Mouse (Mus musculus): ENCODE results near the gene Cib1. TPM values are rescaled to one million over a fixed set of nuclear protein-coding genes. Genes with fewer than 3 reads are reported as not detected.

The Cib1 gene
- polyA plus RNA-seq, 1 experiment from 2014 or later: 69.4 TPM

- Histone ChIP-seq H3K36me3 (no peaks in the 10 kb centered on the region), H3K9me3 (no peaks in the 10 kb centered on the region), H3K4me2 (no peak overlapping the region), H3K27me3 (no peaks in the 10 kb centered on the region), H3K9ac (no peak overlapping the region), H3K4me3 (no peak overlapping the region), H3K4me1 (no peaks in the 10 kb centered on the region), H3K27ac (no peak overlapping the region)
- WGBS: 92% methylated on average over 6 of the region's 6 CpGs
- no peak for ATAC-seq (ENCODE audit: insufficient number of reproducible peaks, low FRiP score, low TSS enrichment, low read depth)
Measured at GRCm38 (mm10) chr7:80179327-80179726, 53.3 kb downstream of the Cib1 start.

DNA sequence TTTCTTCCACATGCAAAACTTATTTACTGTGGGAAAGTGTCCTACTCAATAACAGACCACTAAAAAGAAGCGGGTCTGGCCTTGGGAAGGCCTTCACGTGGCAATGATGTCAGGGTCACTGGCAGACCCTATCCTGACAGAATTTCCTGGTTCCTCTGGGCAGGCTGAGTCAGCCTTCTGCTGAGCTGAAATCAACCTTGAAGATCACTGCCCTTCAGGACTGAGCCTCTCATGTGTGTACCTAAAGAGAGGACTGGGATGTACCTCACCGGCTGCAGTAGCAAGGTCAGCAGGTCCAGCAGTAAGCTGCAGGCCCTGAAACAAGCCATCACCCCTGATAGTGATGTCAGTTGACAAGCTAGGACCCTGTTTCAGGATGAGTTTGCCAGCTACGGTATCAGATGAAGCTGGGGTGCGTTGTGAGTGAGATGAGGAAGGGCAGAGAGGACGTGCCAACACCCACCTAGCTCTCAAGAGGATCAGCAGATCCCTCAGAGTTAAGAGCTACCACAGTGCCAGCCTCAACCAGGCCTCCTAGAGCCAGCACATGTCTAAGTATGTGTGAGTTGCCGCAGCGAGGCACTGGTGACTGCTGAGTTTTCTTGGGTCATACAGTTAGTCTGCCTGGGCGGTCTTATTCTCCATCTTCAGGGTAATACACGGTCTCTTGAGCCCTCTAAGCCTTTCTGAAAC lies 54.4 kb downstream of the Cib1 start:
- no peak overlapping the region for H3K27ac ChIP-seq
- 90% methylated on average over 10 of the region's 10 CpGs for WGBS
- no peaks in the 10 kb centered on the region for H3K36me3 ChIP-seq
- H3K4me3 ChIP-seq: no peak overlapping the region
- no peaks in the 10 kb centered on the region for H3K4me1 ChIP-seq
- H3K4me2 ChIP-seq: no peak overlapping the region
- no peaks in the 10 kb centered on the region for H3K9me3 ChIP-seq
- H3K9ac ChIP-seq: no peak overlapping the region
- no peaks in the 10 kb centered on the region for H3K27me3 ChIP-seq
- ATAC-seq (ENCODE audit: insufficient number of reproducible peaks, low FRiP score, low TSS enrichment, low read depth): no peak

DNA sequence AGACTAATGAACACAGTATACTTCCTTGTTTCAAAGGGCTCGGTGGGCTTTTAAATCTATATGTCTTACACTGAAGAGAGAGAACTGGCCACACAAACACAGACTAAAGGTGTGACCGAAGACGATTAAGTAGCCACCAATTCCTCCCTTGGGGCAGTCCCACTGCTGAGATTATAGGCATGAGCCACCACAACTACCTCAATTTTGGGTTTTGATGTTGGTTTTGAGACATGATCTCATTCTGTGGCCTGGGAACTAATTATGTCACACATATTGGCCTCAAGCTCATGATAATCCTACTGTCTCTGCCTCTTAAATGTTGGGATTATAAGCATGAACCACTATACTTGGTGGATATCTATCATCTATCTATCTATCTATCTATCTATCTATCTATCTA lies 55.2 kb downstream of the Cib1 start:
- Histone ChIP-seq H3K27me3 (no peaks in the 10 kb centered on the region), H3K4me1 (peaks cover under 1% of the 10 kb centered on the region; the same call in 1 of the 2 replicates), H3K4me2 (no peak overlapping the region), H3K36me3 (no peaks in the 10 kb centered on the region), H3K9ac (no peak overlapping the region), H3K9me3 (no peaks in the 10 kb centered on the region), H3K4me3 (no peak overlapping the region), H3K27ac (no peak overlapping the region)
- no peak for ATAC-seq (ENCODE audit: insufficient number of reproducible peaks, low FRiP score, low TSS enrichment, low read depth)
- 89% methylated on average over 3 of the region's 3 CpGs for WGBS

Other genes with a start within 250 kb of the Cib1 start
- 16.9 and 18.9 TPM in 2 replicates for gene Zfp710, start 208.0 kb downstream of the Cib1 start, polyA plus RNA-seq (2015; fragmentation: Nextera tagmentation; extraction: Ambion mirVana)
- gene Idh2, start 117.4 kb downstream of the Cib1 start, polyA plus RNA-seq (2015; fragmentation: Nextera tagmentation; extraction: Ambion mirVana): 546 and 644 TPM in 2 replicates
- gene Sema4b, start 46.0 kb downstream of the Cib1 start, polyA plus RNA-seq (2015; fragmentation: Nextera tagmentation; extraction: Ambion mirVana): 16.5 and 18.1 TPM in 2 replicates
- gene Gdpgp1, start 52 bp upstream of the Cib1 start, polyA plus RNA-seq (2015; fragmentation: Nextera tagmentation; extraction: Ambion mirVana): 3.2 and 3.8 TPM in 2 replicates
- gene Ttll13, start 13.6 kb upstream of the Cib1 start, polyA plus RNA-seq (2015; fragmentation: Nextera tagmentation; extraction: Ambion mirVana): 0.73 and 1.1 TPM in 2 replicates
- gene Ngrn, start 28.4 kb upstream of the Cib1 start, polyA plus RNA-seq (2015; fragmentation: Nextera tagmentation; extraction: Ambion mirVana): 48.7 and 49.2 TPM in 2 replicates
- gene Vps33b, start 36.8 kb upstream of the Cib1 start, polyA plus RNA-seq (2015; fragmentation: Nextera tagmentation; extraction: Ambion mirVana): 11.8 and 12.3 TPM in 2 replicates
- 103 and 116 TPM in 2 replicates for gene Prc1, start 61.6 kb upstream of the Cib1 start, polyA plus RNA-seq (2015; fragmentation: Nextera tagmentation; extraction: Ambion mirVana)
- 8.0 and 9.5 TPM in 2 replicates for gene Rccd1, start 91.6 kb upstream of the Cib1 start, polyA plus RNA-seq (2015; fragmentation: Nextera tagmentation; extraction: Ambion mirVana)
- gene Unc45a, start 108.2 kb upstream of the Cib1 start, polyA plus RNA-seq (2015; fragmentation: Nextera tagmentation; extraction: Ambion mirVana): 51.4 and 51.7 TPM in 2 replicates
- gene Hddc3, start 110.3 kb upstream of the Cib1 start, polyA plus RNA-seq (2015; fragmentation: Nextera tagmentation; extraction: Ambion mirVana): 18.4 and 19.4 TPM in 2 replicates
- 15.7 and 17.6 TPM in 2 replicates for gene Man2a2, start 138.6 kb upstream of the Cib1 start, polyA plus RNA-seq (2015; fragmentation: Nextera tagmentation; extraction: Ambion mirVana)
- 14.8 and 15.8 TPM in 2 replicates for gene Fes, start 155.1 kb upstream of the Cib1 start, polyA plus RNA-seq (2015; fragmentation: Nextera tagmentation; extraction: Ambion mirVana)
- gene Furin, start 172.6 kb upstream of the Cib1 start, polyA plus RNA-seq (2015; fragmentation: Nextera tagmentation; extraction: Ambion mirVana): 12.8 and 13.7 TPM in 2 replicates